Mouse (Mus musculus) forelimb bud, embryonic 11.5 days (tissue): ENCODE measurements around the gene Vamp4.

Source experiments
- DNase-seq: peaks from one replicate; pipeline ENCODE4 v3.0.0-alpha.2; 2012; ENCODE audit warnings: low read depth, low spot score

Gene Vamp4

GRCm38 (mm10) chr1:162570260-162570748 is at the start of gene Vamp4:
Gene Vamp4, plus strand, starts transcription at chr1:162570515.
- DNase-seq = peak; percentile 97

- no peak for DNase-seq
Observed at GRCm38 (mm10) chr1:162529651-162530050, 40.7 kb upstream of the Vamp4 start.

DNA sequence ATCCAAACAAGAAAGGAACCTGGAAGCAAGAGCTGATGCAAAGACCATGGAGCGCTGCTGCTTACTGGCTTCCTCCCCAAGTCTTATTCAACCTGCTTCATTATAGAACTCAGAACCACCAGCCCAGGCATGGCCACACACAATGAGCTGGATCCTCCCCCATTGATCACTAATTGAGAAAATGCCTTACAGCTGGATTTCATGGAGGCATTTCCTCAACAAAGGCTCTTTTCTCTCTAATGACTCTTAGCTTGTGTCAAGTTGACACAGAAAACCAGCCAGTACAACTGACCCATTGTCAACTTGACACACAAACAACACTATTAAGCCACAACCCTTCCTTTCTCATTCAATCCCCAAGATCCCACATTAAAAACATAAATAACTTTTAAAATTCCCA is 39.6 kb upstream of the Vamp4 start:
- DNase-seq = no peak

DNA sequence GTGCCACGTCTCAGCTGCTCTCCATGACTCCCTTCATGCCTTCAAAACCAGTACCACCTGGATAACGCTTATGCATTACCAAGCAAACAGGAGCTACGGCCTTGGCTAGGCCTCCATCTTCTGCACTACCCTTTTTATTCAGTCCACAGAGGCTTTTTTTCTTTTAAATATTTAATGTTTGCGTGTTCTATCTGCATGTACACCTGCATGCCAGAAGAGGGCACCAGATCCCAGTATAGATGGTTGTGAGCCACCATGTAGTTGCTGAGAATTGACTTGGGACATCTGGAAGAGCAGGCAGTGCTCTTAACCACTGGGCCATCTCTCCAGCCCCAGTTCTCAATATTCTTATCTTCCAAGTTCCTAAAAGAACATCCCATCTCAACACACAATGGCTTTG is 38.7 kb upstream of the Vamp4 start:
- no peak for DNase-seq

DNA sequence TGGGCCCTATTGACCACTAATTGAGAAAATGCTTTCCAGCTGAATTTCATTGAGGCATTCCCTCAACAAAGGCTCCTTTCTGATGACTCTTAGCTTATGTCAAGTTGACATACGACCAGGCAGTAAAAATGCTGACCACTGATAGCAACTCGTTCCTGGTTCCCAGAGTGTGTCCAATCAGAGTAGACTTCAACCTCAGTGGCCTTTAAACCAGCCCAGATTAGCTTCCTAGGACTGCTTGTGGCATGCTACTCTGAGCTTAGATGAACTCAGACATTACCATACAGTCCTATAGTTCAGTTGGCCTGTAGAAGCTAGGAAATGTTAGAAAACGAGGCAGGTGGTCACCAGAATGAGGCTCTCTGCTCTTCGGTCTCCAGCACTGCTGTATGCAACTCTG is 38.0 kb upstream of the Vamp4 start:
- no peak for DNase-seq

GRCm38 (mm10) chr1:162533766-162534560 is 36.4 kb upstream of the Vamp4 start:
- DNase-seq = no peak

DNA sequence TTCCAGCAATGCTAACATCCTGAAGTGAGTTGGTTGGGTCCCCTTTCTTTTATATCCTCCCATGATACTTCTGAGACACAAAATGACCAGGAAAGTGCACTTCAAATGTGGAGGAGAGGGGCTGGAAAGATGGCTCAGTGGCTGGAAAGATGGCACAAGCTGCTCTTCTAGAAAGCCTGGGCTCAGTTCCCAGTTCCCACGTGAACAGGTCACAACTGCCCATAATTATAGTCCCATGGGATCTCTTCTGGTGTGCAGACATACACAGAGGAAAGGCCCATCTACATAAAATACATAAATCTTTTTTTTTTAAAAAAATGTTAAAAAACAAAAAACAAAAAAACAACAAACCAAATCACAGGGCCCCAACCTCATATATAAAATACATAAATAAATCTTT is 27.1 kb upstream of the Vamp4 start:
- no peak for DNase-seq

DNA sequence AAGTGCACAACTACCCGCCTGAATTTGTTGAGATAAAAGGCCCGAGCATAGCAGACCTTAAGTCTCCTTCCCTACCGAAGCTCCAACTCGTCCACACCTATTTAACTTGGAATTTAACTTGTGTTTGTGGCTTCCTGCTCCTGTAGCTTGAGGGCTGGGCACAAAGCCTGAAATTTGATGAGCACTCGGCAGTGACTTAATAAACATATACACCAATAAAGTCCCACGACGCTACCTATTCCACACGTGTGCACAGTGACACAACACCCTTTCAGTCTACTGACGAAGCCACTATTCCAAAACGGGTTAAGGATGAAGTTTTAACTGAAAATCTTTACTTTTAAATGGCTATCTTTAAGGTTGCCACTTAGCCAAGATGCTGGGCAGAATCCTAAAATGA is 22.7 kb upstream of the Vamp4 start:
- no peak for DNase-seq

- peak; percentile 94 for DNase-seq
Observed at GRCm38 (mm10) chr1:162548016-162548916, 22.0 kb upstream of the Vamp4 start, which contains the start of gene Mettl13. Gene Mettl13, minus strand, starts transcription at chr1:162548551.

GRCm38 (mm10) chr1:162548917-162549613 is 21.2 kb upstream of the Vamp4 start:
- DNase-seq = no peak

DNA sequence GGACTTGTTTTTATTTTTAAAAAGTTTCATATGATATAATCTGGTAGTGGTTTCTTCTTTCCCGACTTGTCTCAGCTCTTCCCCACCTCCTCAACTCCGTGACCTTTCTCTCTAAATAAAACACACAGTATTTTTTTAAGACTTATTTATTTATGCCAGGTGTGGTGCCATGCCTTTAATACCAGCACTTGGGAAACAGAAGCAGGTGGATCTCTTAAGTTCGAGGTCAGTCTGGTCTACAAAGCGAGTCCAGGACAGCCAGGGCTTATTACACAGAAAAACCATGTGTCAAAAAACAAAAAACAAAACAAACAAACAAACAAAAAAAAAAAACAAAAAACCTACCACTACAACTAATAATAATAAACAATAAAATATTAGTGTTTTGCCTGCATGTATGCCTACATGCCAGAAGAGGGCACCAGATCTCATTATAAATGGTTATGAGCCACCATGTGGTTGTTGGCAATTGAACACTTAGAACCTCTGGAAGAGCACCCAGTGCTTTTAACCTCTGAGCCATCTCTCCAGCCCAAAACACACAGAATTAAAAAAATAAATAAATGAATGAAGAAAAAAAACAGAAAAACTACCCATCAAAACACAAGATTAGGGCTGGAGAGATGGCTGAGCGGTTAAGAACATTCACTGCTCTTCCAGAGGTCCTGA is 20.6 kb upstream of the Vamp4 start:
- DNase-seq = peak; percentile 30

GRCm38 (mm10) chr1:162552956-162553355 is 17.4 kb upstream of the Vamp4 start:
- no peak for DNase-seq

GRCm38 (mm10) chr1:162554193-162554592 is 16.1 kb upstream of the Vamp4 start:
- no peak for DNase-seq

DNA sequence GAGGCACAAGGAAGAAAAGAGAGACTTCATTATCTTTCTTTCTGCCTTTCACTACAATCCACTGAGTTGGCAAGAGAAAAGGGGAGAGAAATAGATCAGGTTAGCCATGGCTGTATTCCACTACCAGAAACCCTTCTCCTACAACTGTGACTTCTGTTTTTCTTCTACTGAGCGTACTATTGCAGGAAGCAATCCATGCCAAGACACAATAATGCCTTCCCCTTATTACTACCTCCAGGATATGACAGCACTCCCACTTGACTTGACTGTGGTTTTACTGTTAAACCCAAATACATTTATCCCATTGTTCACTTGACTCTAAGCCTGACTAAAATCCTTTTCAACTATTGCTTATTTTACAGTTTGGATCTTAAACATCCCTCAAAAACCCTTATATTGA is 7.1 kb upstream of the Vamp4 start:
- DNase-seq = no peak

- DNase-seq = no peak
Observed at GRCm38 (mm10) chr1:162564992-162565391, 5.3 kb upstream of the Vamp4 start.

DNA sequence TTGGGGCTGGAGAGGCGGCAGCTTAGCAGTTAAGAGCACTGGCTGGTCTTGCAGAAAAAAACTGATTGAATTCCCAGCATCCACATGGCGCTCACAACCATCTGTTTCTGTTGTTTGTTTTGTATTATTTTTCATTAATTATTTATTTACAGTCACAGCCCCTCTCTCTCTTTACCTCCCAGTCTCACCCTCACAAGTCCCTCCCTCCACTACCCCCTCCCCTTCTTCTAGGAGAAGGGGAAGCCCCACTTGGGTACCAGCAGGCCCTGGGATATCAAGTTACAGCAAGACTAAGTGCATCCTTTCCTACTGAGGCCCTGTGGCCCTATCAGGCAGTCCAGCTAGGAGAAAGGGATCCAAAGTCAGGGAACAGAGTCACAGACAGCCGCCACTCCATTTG is 3.0 kb upstream of the Vamp4 start:
- DNase-seq = peak; percentile 36

GRCm38 (mm10) chr1:162570931-162571601 is 751 bp downstream of the Vamp4 start:
- peak; percentile 18 for DNase-seq

DNA sequence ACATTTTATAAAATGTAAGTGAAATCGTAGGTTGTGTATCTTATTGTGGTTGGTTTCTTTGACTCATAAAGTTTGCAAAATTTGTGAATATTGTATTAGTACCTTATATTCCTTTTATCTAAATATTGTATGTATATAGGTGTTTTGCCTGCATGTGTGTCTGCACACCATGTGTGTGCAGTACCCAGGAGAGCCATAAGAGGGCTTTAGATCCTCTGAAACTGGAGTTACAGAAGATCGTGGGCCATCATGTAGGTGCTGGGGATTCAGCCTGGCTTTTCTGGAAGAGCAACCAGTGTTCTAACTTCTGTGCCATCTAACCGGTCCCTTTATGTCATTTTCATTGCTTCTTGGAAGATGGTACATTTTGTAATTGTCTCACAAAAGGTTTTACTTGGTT is 4.8 kb downstream of the Vamp4 start:
- no peak for DNase-seq

GRCm38 (mm10) chr1:162582884-162583283 is 12.6 kb downstream of the Vamp4 start:
- no peak for DNase-seq

DNA sequence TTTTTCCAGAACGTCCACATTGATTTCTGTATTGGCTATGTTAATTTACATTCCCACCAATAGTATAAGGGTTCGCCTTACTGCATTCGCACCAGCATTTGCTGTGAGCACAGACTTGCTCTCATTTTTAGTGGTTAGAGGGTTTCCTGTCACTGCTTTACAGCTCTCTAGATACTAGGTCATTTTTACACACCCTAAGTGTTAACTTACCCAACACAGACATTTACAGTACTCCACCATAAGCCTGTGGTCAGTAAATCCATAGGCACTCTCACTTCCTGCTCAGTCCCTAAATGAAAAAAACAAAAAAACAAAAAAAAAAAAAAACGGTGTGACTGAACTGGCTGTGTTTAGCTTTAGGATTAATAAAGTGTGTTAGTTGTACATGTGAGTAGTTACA is 16.0 kb downstream of the Vamp4 start:
- no peak for DNase-seq

DNA sequence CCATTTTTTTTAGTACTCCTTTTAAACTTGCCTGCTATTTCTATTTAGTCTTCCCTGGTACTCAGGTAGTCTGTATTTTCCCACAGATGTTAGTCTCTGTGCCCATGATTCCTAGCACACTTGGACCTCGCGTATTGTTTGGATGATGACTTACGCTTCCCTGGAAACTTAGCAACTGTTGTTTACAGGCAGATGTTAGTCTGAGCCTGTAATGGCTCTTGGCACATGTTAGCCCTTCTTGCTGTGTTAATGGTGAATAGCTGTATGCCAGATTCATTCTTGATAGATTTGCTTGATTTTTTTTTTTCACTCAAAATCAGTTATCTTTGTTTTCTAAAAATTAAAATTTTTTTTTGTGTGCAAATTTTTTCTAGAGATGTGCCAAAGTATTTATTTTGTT is 18.3 kb downstream of the Vamp4 start:
- DNase-seq = peak; percentile 18
